Mouse (Mus musculus) adrenal gland (tissue): ENCODE measurements around the gene Efna2.
"Not testable (repeated sequence)": the region's sequence is repeated elsewhere in the genome, so short reads cannot be mapped to it uniquely, and the experiment has no call there.

Source experiments
- intact Hi-C: fragments of 180-260 bp; cut with DNase I; formaldehyde crosslinking; loops from one replicate; pipeline ENCODE4 v1.15.1; 2025

The Efna2 gene

GRCm38 (mm10) chr10:80165392-80166128 is 13.7 kb upstream of the Efna2 start, which contains the start of gene Cirbp:
TSS of gene Cirbp (plus strand) at chr10:80165985.
- intact Hi-C loops = loop anchor here (1.0 kb wide), 1 partner anchor 20 kb away; no protein-coding TSS in a partner anchor

- intact Hi-C loops = not testable (repeated sequence)
Measured at GRCm38 (mm10) chr10:80166136-80166535, 13.1 kb upstream of the Efna2 start.

- intact Hi-C loops = no loop called here
Measured at GRCm38 (mm10) chr10:80167460-80168037, 11.7 kb upstream of the Efna2 start.

GRCm38 (mm10) chr10:80168038-80168661 is 11.1 kb upstream of the Efna2 start:
- intact Hi-C loops = no loop called here

- intact Hi-C loops = no loop called here
Measured at GRCm38 (mm10) chr10:80169070-80169469, 10.2 kb upstream of the Efna2 start.

- intact Hi-C loops = no loop called here
Measured at GRCm38 (mm10) chr10:80169651-80170050, 9.6 kb upstream of the Efna2 start.

- intact Hi-C loops = no loop called here
Measured at GRCm38 (mm10) chr10:80170052-80170451, 9.2 kb upstream of the Efna2 start.

GRCm38 (mm10) chr10:80170601-80171021 is 8.7 kb upstream of the Efna2 start:
- intact Hi-C loops = no loop called here

GRCm38 (mm10) chr10:80171252-80171651 is 8.0 kb upstream of the Efna2 start:
- intact Hi-C loops = no loop called here

- intact Hi-C loops = no loop called here
Measured at GRCm38 (mm10) chr10:80171760-80172526, 7.3 kb upstream of the Efna2 start.

GRCm38 (mm10) chr10:80172527-80173292 is 6.6 kb upstream of the Efna2 start, which contains the start of gene 1600002K03Rik:
TSS of gene 1600002K03Rik (plus strand) at chr10:80172944.
- intact Hi-C loops = no loop called here

- intact Hi-C loops = no loop called here
Measured at GRCm38 (mm10) chr10:80173358-80173757, 5.9 kb upstream of the Efna2 start.

- intact Hi-C loops = no loop called here
Measured at GRCm38 (mm10) chr10:80173955-80174640, 5.2 kb upstream of the Efna2 start.

GRCm38 (mm10) chr10:80174705-80175104 is 4.6 kb upstream of the Efna2 start:
- intact Hi-C loops = loop anchor here (1.0 kb wide), 1 partner anchor 71 kb away; no protein-coding TSS in a partner anchor

- intact Hi-C loops = loop anchor here (1.0 kb wide), 1 partner anchor 70 kb away; no protein-coding TSS in a partner anchor
Measured at GRCm38 (mm10) chr10:80175536-80176269, 3.6 kb upstream of the Efna2 start.

GRCm38 (mm10) chr10:80176270-80176834 is 2.9 kb upstream of the Efna2 start:
- intact Hi-C loops = no loop called here

GRCm38 (mm10) chr10:80177441-80178279 is 1.6 kb upstream of the Efna2 start:
- intact Hi-C loops = no loop called here

- intact Hi-C loops = no loop called here
Measured at GRCm38 (mm10) chr10:80180288-80180687, 1.0 kb downstream of the Efna2 start.
